Comparison of ENCODE assay signal across 13 mouse cellular contexts in the genomic region with DNA sequence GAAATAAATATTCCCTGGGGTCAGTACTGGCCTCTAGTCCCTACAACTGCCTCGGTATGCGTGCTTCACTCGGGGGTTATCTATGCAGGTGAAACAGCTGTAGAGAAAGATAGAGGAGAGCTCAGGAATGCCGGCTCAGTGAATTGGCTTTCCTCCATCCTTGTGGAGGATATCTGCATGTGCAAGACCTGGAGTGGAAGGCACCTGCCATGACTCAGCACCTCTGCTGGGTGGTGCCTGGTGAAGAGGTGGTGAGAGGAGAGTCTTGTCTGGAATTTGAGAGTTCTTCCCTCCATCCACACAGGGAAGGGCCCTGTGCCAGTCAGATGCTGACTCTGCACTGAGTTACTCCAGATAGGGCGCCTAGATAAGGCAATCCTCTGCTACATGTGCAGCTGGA.
DNase-seq lines count a peak whose midpoint lies in the region; TF ChIP-seq lines count a peak whose summit lies in the region.
"Had no signal": no experiment of that assay in that cellular context is flagged by ENCODE, and none has a peak within 500 bp of the region (broad histone marks: within the 10 kb centered on the region; RNA-seq: fewer than 3 reads in every experiment).

No protein-coding gene starts in this region.

- H3K4me2 ChIP-seq in myocyte (ENCODE audit: low read depth) = no peak overlapping the region
- H3K4me2 ChIP-seq: embryonic facial prominence, embryonic 15.5 days had no signal

- H3ac ChIP-seq in myocyte (ENCODE audit: control insufficient read depth, insufficient read length) = no peak overlapping the region

- no peak for TF ChIP-seq POLR2A in myocyte (IDR thresholded peaks at IDR 0.05; ENCODE audit: insufficient read length, low read depth)

- WGBS in midbrain, embryonic 10.5 days = 88% methylated on average over 5 of the region's 5 CpGs

- no peaks in the 10 kb centered on the region for H3K9me3 ChIP-seq in midbrain, embryonic 10.5 days (replicated peaks)
- H3K9me3 ChIP-seq: embryonic facial prominence, embryonic 15.5 days had no signal

- no peaks in the 10 kb centered on the region for H3K79me2 ChIP-seq in myocyte (ENCODE audit: control insufficient read depth, insufficient read depth)

- H3K27ac ChIP-seq in midbrain, embryonic 10.5 days (replicated peaks) = no peak overlapping the region
- H3K27ac ChIP-seq: embryonic facial prominence, embryonic 15.5 days; layer of hippocampus, adult 2 months had no signal

- no peaks in the 10 kb centered on the region for H3K4me1 ChIP-seq in midbrain, embryonic 10.5 days
- H3K4me1 ChIP-seq: embryonic facial prominence, embryonic 15.5 days had no signal

- DNase-seq in ES-CJ7 (ENCODE audit: low read depth, low spot score) (peak; percentile 44), MN1 (ENCODE audit: low spot score) (peak; percentile 13)
- DNase-seq in heart, postnatal 4 days = peak; percentile 12
- DNase-seq in urinary bladder, postnatal 25 days (ENCODE audit: low spot score) = no peak
- no peak for DNase-seq in midbrain, embryonic 10.5 days (ENCODE audit: low spot score)
- DNase-seq in thymus, postnatal 10 days (ENCODE audit: low spot score in 2 of 2) = no peak
- DNase-seq: adrenal gland, postnatal 25 days; cerebellum, postnatal 10 days; gastrocnemius, postnatal 36 days had no signal

- H3K4me3 ChIP-seq in myocyte = no peak overlapping the region
- H3K4me3 ChIP-seq in midbrain, embryonic 10.5 days = no peak overlapping the region
- H3K4me3 ChIP-seq: embryonic facial prominence, embryonic 15.5 days; layer of hippocampus, adult 2 months had no signal

- no peaks in the 10 kb centered on the region for H3K27me3 ChIP-seq in myocyte (ENCODE audit: control insufficient read depth, insufficient read depth, insufficient read length)
- peaks cover 39% of the 10 kb centered on the region for H3K27me3 ChIP-seq in midbrain, embryonic 10.5 days (ENCODE audit: low read depth, poor library complexity, severe bottlenecking)
- H3K27me3 ChIP-seq: embryonic facial prominence, embryonic 15.5 days; Patski had no signal

- H3K36me3 ChIP-seq in myocyte (ENCODE audit: control insufficient read depth, insufficient read depth) = no peaks in the 10 kb centered on the region
- no peaks in the 10 kb centered on the region for H3K36me3 ChIP-seq in midbrain, embryonic 10.5 days
- H3K36me3 ChIP-seq: embryonic facial prominence, embryonic 15.5 days had no signal

TF ChIP-seq in myocyte, 11 proteins besides CTCF, POLR2A, EP300 and RAD21:
- no peak for TF ChIP-seq REST (IDR thresholded peaks at IDR 0.05; ENCODE audit: insufficient read depth, insufficient read length)
- no peak for TF ChIP-seq USF1 (IDR thresholded peaks at IDR 0.05; ENCODE audit: low read depth)
- no peak for TF ChIP-seq MAX (IDR thresholded peaks at IDR 0.05; ENCODE audit: low read depth)
- TF ChIP-seq MYOD1 (IDR thresholded peaks at IDR 0.05; ENCODE audit: control insufficient read depth in 1 of 3, insufficient read length in 2 of 3, low read depth in 2 of 3) = peak in 2 of 3 experiments; percentile 48 to 70
- no peak for TF ChIP-seq TCF12 (IDR thresholded peaks at IDR 0.05; ENCODE audit: insufficient read depth, poor library complexity, severe bottlenecking)
- peak in 1 of 3 experiments; percentile 75 for TF ChIP-seq MYOG (IDR thresholded peaks at IDR 0.05; ENCODE audit: control insufficient read depth in 1 of 3, insufficient read depth in 1 of 3, insufficient read length in 2 of 3, low read depth in 2 of 3)

Comparison
In these comparisons a context has a peak if more than half of its experiments do, and no peak if none do; other contexts are left out.
1. DNase-seq: peak in ES-CJ7 (single experiment), MN1 (single experiment) and heart, postnatal 4 days (single experiment); none in urinary bladder, postnatal 25 days (single experiment), midbrain, embryonic 10.5 days (single experiment) and thymus, postnatal 10 days (0 of 2).